Mouse (Mus musculus) neural tube, embryonic 11.5 days (tissue): Measurements from ENCODE around the gene Rpl41. TPM values are rescaled to one million over a fixed set of nuclear protein-coding genes. Genes with fewer than 3 reads are reported as not detected.

Source experiments
- ATAC-seq: fragments of 200-750 bp; cut with Nextera tagmentation; 2 replicates; pipeline ENCODE4 v1.8.0; 2017; ENCODE audit warnings: moderate number of reproducible peaks, mild to moderate bottlenecking, moderate TSS enrichment, moderate library complexity; ENCODE audit not compliant: insufficient read depth, low FRiP score, low TSS enrichment
- DNase-seq: peaks from one replicate; pipeline ENCODE4 v3.0.0-alpha.2; 2015; ENCODE audit warnings: low spot score
- H3K27ac ChIP-seq: fragments of 300-500 bp; sonication (generic); 2 replicates; pipeline ENCODE4 v1.5.1; 2014; ENCODE audit warnings: low read depth, mild to moderate bottlenecking, low read length
- H3K27me3 ChIP-seq: fragments of 300-500 bp; sonication (generic); 2 replicates; pipeline ENCODE4 v1.6.1; 2014; ENCODE audit warnings: mild to moderate bottlenecking, low read length, mixed read lengths; ENCODE audit not compliant: control insufficient read depth, insufficient read depth
- H3K36me3 ChIP-seq: fragments of 300-500 bp; sonication (generic); 2 replicates; pipeline ENCODE4 v1.6.1; 2014; ENCODE audit warnings: mild to moderate bottlenecking, low read length, moderate library complexity, mixed read lengths; ENCODE audit not compliant: control insufficient read depth, insufficient read depth
- H3K4me1 ChIP-seq: fragments of 300-500 bp; sonication (generic); 2 replicates; pipeline ENCODE4 v1.6.1; 2014; ENCODE audit warnings: low read length, mixed read lengths; ENCODE audit not compliant: control insufficient read depth, insufficient read depth
- H3K4me2 ChIP-seq: fragments of 300-500 bp; sonication (generic); 2 replicates; pipeline ENCODE4 v1.6.1; 2014; ENCODE audit warnings: low read depth, mild to moderate bottlenecking, moderate library complexity
- H3K4me3 ChIP-seq: fragments of 300-500 bp; sonication (generic); 2 replicates; pipeline ENCODE4 v1.5.1; 2014; ENCODE audit warnings: low read depth, low read length
- H3K9ac ChIP-seq: fragments of 300-500 bp; sonication (generic); 2 replicates; pipeline ENCODE4 v1.6.1; 2014; ENCODE audit warnings: mild to moderate bottlenecking, low read length
- H3K9me3 ChIP-seq: fragments of 300-500 bp; sonication (generic); 2 replicates; pipeline ENCODE4 v1.6.1; 2016; ENCODE audit warnings: low read length; ENCODE audit not compliant: control insufficient read depth
- WGBS: fragments of 180-500 bp; shearing (Covaris S2); extraction: QIAGEN DNeasy Blood & Tissue Kit; methylation state at CpG from one replicate; pipeline ENCODE4 v1.1.7; 2014; 5-methylcytosine and 5-hydroxymethylcytosine counted together
- polyA plus RNA-seq: library from polyadenylated mRNA; unstranded; fragments of >200 nt; fragmentation: Nextera tagmentation; extraction: Ambion mirVana; gene quantifications from 2 replicates; pipeline ENCODE4 v1.2.1, GENCODE M21; 2014

Gene Rpl41
- polyA plus RNA-seq, result 3,132 and 3,213 TPM in 2 replicates

DNA sequence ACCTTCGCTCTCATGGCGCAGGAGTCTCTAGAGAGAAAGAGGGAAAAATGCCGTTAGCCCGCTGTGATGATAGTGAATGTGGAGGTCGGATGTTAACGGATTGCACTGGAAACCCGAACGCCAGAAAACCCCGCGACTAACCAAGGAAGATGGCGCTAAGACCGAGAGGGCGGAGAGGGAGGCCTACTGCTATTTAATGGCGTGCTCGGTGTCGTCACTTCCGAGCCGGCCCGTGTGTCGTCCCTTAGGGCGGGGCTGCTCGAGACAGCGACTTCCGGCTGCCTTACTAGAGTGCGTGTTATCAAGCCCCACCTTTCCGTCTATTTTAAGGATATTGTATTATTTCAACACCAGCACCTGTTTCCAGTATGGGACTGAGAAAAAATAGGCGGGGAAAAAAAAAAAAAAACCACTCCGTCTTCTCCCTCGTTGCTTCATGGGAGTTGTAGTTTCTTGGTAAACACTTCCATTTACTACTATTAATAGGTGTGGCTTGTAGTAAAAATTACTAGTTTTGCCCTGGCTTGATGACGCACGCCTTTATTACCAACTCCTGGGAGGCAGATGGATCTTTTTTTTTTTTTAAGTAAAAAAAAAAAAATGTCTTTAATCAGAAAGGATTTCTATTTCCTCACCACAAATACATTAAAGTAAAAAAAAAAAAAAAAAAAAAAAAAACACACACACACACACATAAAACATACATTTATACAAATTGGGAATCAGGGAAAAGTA, at the start of gene Rpl41:
TSS of gene Rpl41 (minus strand) at position 359 of the 735 bp plus-strand sequence.
- H3K4me2 ChIP-seq, result peak within 1 kb of the TSS; percentile 72
- no peaks in the 10 kb centered on the region for H3K9me3 ChIP-seq
- no peaks in the 10 kb centered on the region; the same call in 1 of the 2 replicates for H3K4me1 ChIP-seq
- DNase-seq (peak; percentile 94), ATAC-seq (peak; percentile 91)
- H3K27me3 ChIP-seq, result no peaks in the 10 kb centered on the region
- H3K36me3 ChIP-seq, result peaks cover 11% of the 10 kb centered on the region
- WGBS, result under 1% methylated on average over 31 of the region's 31 CpGs
- peak within 1 kb of the TSS; percentile 68 for H3K4me3 ChIP-seq
- H3K9ac ChIP-seq, result peak within 1 kb of the TSS; percentile 90
- H3K27ac ChIP-seq, result peak within 1 kb of the TSS; percentile 90

DNA sequence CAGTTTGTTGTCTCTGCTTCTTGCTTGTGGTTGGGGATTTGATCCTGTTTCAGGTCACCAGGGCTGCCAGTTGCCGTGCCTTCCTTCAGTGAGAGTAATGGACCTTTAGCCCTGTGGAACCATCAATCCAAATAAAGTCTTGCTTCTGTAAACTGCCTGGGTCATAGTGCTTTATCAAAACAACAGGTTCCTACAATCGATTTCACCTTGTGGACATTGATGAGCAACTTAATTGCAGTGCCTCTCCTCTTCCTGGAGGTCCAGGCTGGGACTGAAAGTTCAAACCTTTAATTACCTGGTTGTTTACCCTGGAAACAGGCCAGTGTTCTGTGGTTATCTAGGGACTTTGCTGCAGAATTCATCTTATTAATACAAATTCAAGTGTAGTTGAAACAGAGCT, 49.4 kb upstream of the Rpl41 start:
- 76% methylated on average over 2 of the region's 2 CpGs for WGBS
- Histone ChIP-seq H3K9ac (no peak overlapping the region), H3K27ac (no peak overlapping the region), H3K9me3 (no peaks in the 10 kb centered on the region), H3K27me3 (no peaks in the 10 kb centered on the region), H3K4me2 (no peak overlapping the region), H3K4me1 (no peaks in the 10 kb centered on the region), H3K36me3 (no peaks in the 10 kb centered on the region), H3K4me3 (no peak overlapping the region)
- ATAC-seq (no peak), DNase-seq (no peak)

DNA sequence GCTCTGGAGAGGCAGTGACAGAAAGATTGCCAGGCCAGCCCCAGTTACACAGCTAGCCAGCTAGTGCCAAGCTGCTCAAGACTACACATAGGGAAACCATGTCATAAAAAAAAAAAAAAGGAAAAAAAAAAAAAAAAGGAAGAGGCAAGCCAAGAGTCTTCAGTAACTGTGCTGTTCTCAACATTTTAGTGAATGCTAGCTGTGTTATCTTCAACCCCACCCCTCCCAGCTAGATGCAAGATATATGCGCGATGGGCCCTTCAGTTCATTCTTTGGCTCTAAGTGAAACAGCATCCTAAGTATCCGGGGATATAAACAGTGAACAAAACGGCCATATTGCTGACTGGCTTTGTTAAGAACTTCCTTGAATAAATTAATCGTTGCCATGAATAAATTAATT, 43.7 kb upstream of the Rpl41 start:
- Histone ChIP-seq H3K9me3 (no peaks in the 10 kb centered on the region), H3K36me3 (no peaks in the 10 kb centered on the region), H3K27ac (no peak overlapping the region), H3K4me1 (no peaks in the 10 kb centered on the region), H3K9ac (no peak overlapping the region), H3K27me3 (peaks cover 19% of the 10 kb centered on the region), H3K4me2 (no peak overlapping the region), H3K4me3 (no peak overlapping the region)
- DNase-seq (no peak), ATAC-seq (no peak)
- WGBS, result 74% methylated on average over 5 of the region's 5 CpGs

DNA sequence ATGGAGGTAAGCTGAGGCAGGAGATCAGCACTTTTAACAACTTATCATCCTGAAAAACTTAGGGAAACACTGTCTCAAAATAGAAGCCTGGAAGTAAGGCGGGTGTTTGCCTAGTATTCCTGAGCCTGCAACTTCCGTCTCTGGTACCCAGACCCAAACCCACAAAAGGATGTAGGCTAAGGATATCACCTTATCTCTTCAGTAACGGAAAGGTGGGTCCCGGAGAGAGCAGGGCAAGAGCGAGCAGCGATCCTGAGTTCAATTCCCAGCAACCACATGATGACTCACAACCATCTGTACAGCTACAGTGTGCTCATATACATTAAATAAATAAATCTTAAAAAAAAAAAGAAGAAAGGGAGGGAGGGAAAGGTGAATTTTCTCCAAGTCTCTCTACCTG, 42.3 kb upstream of the Rpl41 start:
- no peaks in the 10 kb centered on the region for H3K4me1 ChIP-seq
- H3K27ac ChIP-seq, result no peak overlapping the region
- no peak overlapping the region for H3K4me3 ChIP-seq
- DNase-seq, result no peak
- 90% methylated on average over 6 of the region's 6 CpGs for WGBS
- H3K4me2 ChIP-seq, result no peak overlapping the region
- ATAC-seq, result no peak
- H3K9ac ChIP-seq, result no peak overlapping the region
- no peaks in the 10 kb centered on the region for H3K9me3 ChIP-seq
- peaks cover 25% of the 10 kb centered on the region for H3K27me3 ChIP-seq
- H3K36me3 ChIP-seq, result no peaks in the 10 kb centered on the region

DNA sequence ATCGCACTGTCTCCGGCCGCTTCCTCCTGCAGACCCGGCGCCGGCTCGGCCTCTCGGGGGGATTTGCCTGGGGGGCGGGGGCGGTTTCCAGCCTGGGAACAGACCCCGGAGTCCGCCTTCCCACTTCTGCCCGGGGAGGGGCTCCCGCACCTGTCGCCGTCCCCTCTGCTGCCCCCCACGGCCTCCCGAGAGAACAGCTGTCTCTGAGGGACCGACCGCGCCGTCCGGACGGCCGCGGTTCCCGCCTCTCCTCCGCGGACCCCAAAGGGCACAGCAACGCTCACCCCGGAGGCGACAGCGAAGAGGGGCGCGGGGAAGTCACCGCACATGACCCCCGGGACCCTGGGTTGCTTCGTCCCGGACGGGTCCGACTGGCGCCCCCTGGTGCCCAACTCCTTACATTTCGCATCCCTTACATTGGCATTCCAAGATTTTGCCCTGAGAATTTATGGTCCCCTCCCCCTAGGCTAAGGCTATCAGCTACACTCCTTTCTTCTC, 41.1 kb upstream of the Rpl41 start:
- Histone ChIP-seq H3K9me3 (no peaks in the 10 kb centered on the region), H3K27ac (no peak overlapping the region), H3K27me3 (peaks cover 26% of the 10 kb centered on the region), H3K4me2 (peak overlapping the region; percentile 97), H3K36me3 (no peaks in the 10 kb centered on the region), H3K4me3 (peak overlapping the region; percentile 63), H3K9ac (peak overlapping the region; percentile 53), H3K4me1 (no peaks in the 10 kb centered on the region)
- WGBS, result under 1% methylated on average over 33 of the region's 43 CpGs
- ATAC-seq (peak; percentile 66), DNase-seq (peak; percentile 81)

DNA sequence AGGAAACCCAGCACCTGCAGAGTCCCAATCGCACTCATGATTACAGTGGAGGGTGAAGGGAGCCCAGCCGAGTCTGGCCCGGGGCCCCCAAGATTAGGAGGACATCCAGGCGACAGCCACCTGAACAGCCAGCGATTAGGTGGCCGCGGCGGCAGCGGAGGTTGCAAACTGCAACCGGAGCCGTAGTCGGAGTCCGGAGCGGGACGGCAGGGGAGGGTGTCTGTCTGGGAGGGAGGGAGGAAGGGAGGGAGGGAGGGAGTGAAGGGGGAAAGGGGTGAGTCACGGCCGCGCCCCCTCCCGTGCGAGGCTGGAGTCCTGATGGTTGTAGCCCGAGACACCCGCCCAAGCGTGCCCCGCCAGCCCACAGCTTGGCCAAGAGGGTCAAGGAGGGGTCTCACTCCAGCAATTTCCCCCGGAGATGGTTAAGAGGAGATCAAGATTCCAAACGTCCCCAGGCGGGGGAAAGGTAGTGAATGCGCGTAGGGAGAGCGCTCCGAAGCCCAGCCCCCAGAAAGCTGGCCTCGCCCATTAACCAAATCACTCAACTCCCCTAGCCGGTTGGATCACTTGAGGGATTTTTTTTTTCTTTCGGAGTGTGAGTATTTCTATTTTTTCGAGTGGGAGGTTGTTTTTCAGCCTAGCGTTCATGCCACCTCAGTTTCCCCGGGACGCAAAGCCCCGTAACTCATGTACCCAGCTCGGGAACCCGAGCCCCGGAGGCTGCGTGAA, 40.5 kb upstream of the Rpl41 start, which contains the start of gene Erbb3:
TSS of gene Erbb3 (minus strand) at position 189 of the 729 bp plus-strand sequence.
- ATAC-seq (peak; percentile 35), DNase-seq (peak; percentile 64)
- H3K4me1 ChIP-seq, result no peaks in the 10 kb centered on the region
- H3K27me3 ChIP-seq, result peaks cover 26% of the 10 kb centered on the region
- H3K9ac ChIP-seq, result peak within 1 kb of the TSS; percentile 53
- no peaks in the 10 kb centered on the region for H3K36me3 ChIP-seq
- H3K4me3 ChIP-seq, result peak within 1 kb of the TSS; percentile 63
- H3K27ac ChIP-seq, result no peak within 1 kb of the TSS
- H3K9me3 ChIP-seq, result no peaks in the 10 kb centered on the region
- WGBS, result 0% methylated on average over 43 of the region's 43 CpGs
- peak within 1 kb of the TSS; percentile 97 for H3K4me2 ChIP-seq

DNA sequence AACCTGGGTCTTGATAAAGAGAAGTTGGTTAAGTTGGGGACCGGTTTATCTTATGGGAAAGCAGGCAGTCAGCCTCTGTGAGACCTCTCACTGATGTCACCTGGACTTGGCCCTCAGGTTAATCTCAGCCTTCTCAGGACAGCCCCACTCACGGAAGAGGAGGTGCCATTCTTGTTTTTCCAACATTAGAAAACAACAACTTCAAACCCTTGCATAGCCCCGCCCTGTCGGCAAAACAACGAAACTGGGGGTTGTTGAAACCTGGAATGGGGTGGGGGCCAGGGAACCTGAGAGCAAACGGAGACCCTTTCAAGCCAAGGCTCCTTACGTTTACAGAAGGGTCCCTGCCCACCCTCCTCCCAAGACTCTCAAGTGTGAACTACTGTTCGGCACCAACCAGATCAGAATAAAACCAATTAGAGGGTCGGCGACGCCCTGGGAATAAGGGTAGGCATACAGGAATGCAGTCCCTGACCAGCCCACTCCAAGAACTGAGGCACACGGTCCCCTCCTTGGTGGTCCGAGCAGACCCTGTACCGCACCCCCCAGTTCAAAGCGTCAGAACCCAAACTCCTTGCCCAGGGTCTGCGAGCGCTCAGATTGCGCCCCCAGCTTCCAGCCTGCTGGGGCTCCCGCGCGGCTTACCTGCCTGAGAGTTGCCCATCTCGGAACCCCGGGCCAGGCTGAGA, 39.8 kb upstream of the Rpl41 start:
- H3K27me3 ChIP-seq, result peaks cover 28% of the 10 kb centered on the region
- H3K9ac ChIP-seq, result peak overlapping the region; percentile 20
- peak overlapping the region; percentile 63 for H3K4me3 ChIP-seq
- 2% methylated on average over 23 of the region's 23 CpGs for WGBS
- H3K27ac ChIP-seq, result no peak overlapping the region
- ATAC-seq, result no peak
- H3K9me3 ChIP-seq, result no peaks in the 10 kb centered on the region
- DNase-seq, result no peak
- no peaks in the 10 kb centered on the region for H3K36me3 ChIP-seq
- H3K4me2 ChIP-seq, result peak overlapping the region; percentile 97
- no peaks in the 10 kb centered on the region for H3K4me1 ChIP-seq

DNA sequence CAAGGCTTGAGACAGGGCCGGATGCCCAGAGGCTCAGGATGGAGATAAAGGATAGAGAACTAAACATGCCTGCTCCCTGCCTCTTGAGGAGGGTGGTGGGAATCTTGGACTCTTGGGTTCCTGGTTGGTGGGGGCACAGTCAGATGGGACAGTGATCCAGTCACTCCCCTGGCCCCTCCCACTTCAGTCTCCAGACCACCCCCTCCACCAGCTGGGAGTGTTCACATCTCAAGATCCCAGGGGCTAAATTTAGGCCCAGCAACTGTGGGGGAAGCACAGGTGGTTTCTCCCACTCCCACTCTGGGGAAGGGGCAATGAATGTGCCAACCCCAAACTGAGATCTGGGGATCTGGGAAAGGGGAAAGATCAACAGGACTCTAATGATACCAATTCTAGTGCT, 39.0 kb upstream of the Rpl41 start:
- no peak for ATAC-seq
- Histone ChIP-seq H3K27ac (no peak overlapping the region), H3K4me2 (peak overlapping the region; percentile 16; the same call in 1 of the 2 replicates), H3K27me3 (peaks cover 28% of the 10 kb centered on the region), H3K9ac (no peak overlapping the region), H3K4me3 (0 out of 2 replicates have a peak overlapping the region, but pooled peaks have one; percentile 4), H3K9me3 (no peaks in the 10 kb centered on the region), H3K36me3 (no peaks in the 10 kb centered on the region), H3K4me1 (no peaks in the 10 kb centered on the region)
- 46% methylated on average over 1 of the region's 1 CpGs for WGBS
- DNase-seq, result no peak
